Mouse (Mus musculus) intestine, embryonic 14.5 days (tissue): ENCODE measurements around the gene Psmd14. TPM values are rescaled to one million over a fixed set of nuclear protein-coding genes. Genes with fewer than 3 reads are reported as not detected.

Experiments
- ATAC-seq: fragments of 200-750 bp; cut with Nextera tagmentation; replicated peaks from 2 replicates; pipeline ENCODE4 v1.8.0; 2017; ENCODE audit warnings: low read depth, moderate number of reproducible peaks, moderate TSS enrichment, moderate library complexity; ENCODE audit not compliant: low FRiP score, low TSS enrichment
- DNase-seq: peaks from one replicate; pipeline ENCODE4 v3.0.0-alpha.2; 2018; ENCODE audit warnings: low spot score
- H3K27ac ChIP-seq: fragments of 300-500 bp; sonication (generic); 2 replicates; pipeline ENCODE4 v1.5.1; 2014; ENCODE audit warnings: low read depth, mild to moderate bottlenecking, control low read depth
- H3K27me3 ChIP-seq: fragments of 300-500 bp; sonication (generic); replicated peaks from 2 replicates; pipeline ENCODE4 v1.6.1; 2014; ENCODE audit warnings: low read length, control low read depth; ENCODE audit not compliant: control insufficient read depth, insufficient read depth
- H3K36me3 ChIP-seq: fragments of 300-500 bp; sonication (generic); 2 replicates; pipeline ENCODE4 v1.6.1; 2014; ENCODE audit warnings: low read length, control low read depth; ENCODE audit not compliant: control insufficient read depth, insufficient read depth
- H3K4me1 ChIP-seq: fragments of 300-500 bp; sonication (generic); replicated peaks from 2 replicates; pipeline ENCODE4 v1.6.1; 2014; ENCODE audit warnings: low read length, control low read depth, mixed read lengths; ENCODE audit not compliant: control insufficient read depth, insufficient read depth
- H3K4me2 ChIP-seq: fragments of 300-500 bp; sonication (generic); 2 replicates; pipeline ENCODE4 v1.6.1; 2014; ENCODE audit warnings: low read length
- H3K4me3 ChIP-seq: fragments of 300-500 bp; sonication (generic); 2 replicates; pipeline ENCODE4 v1.5.1; 2014; ENCODE audit warnings: low read depth, low read length, control low read depth, mixed read lengths
- H3K9ac ChIP-seq: fragments of 300-500 bp; sonication (generic); 2 replicates; pipeline ENCODE4 v1.6.1; 2014; ENCODE audit warnings: mild to moderate bottlenecking, low read length
- H3K9me3 ChIP-seq: fragments of 300-500 bp; sonication (generic); 2 replicates; pipeline ENCODE4 v1.6.1; 2016; ENCODE audit warnings: low read length, control low read depth; ENCODE audit not compliant: control insufficient read depth
- WGBS: fragments of 180-500 bp; shearing (Covaris S2); extraction: QIAGEN DNeasy Blood & Tissue Kit; methylation state at CpG from one replicate; pipeline ENCODE4 v1.1.7; 2014; 5-methylcytosine and 5-hydroxymethylcytosine counted together
- polyA plus RNA-seq: library from polyadenylated mRNA; unstranded; fragments of >200 nt; fragmentation: Nextera tagmentation; extraction: Ambion mirVana; gene quantifications from 2 replicates; pipeline ENCODE4 v1.2.1, GENCODE M21; 2014

Psmd14 gene
- polyA plus RNA-seq, 1 experiment from 2014 or later: 193 TPM

DNA sequence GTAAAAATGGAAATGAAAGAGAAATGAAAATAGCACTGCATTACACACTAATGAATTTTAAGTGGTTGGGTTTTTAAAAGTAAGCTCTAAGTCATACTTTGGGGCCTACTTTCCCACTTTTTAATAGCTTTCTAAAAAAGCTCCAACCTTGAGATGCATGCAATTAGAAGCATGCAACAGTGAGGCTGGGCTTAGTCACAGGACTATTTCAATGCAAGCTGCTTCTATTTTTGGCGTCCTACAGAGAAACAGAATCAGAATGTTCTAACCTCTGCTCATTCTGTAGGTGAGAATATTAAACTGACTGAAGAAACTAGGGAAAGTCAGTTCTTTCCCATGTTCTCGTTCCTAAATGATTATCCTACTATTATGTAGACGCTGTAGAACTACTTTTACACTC is 22.4 kb upstream of the Psmd14 start:
- Histone ChIP-seq H3K9ac (no peak overlapping the region), H3K27ac (no peak overlapping the region), H3K4me2 (no peak overlapping the region), H3K9me3 (no peaks in the 10 kb centered on the region), H3K27me3 (no peaks in the 10 kb centered on the region), H3K4me1 (no peaks in the 10 kb centered on the region), H3K36me3 (no peaks in the 10 kb centered on the region), H3K4me3 (no peak overlapping the region)
- no peak for DNase-seq
- WGBS: 79% methylated on average over 3 of the region's 3 CpGs
- ATAC-seq: no peak

DNA sequence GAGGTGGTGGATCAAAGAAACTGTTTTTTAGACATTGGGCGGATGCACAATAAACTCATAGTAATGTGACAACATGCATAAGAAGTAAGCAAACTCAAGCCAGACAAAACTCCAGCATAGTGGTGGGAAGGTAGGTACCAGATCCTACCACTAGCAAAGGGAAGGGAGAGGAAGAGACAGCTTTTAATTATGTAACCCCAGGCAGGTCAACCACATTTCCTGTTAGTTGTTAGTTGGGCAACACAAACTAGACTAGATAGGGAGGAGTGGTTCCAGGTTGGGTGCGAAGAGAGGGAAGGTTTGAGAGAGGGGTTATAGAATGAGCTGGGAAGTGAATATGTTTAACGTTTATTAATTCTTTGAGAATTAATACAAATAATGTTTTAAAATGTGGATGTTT is 1.9 kb upstream of the Psmd14 start:
- no peak overlapping the region for H3K27ac ChIP-seq
- no peaks in the 10 kb centered on the region for H3K36me3 ChIP-seq
- H3K9ac ChIP-seq: no peak overlapping the region
- ATAC-seq (no peak), DNase-seq (no peak)
- no peak overlapping the region for H3K4me3 ChIP-seq
- no peaks in the 10 kb centered on the region for H3K9me3 ChIP-seq
- H3K4me2 ChIP-seq: no peak overlapping the region
- no peaks in the 10 kb centered on the region for H3K27me3 ChIP-seq
- H3K4me1 ChIP-seq: peaks cover 5% of the 10 kb centered on the region
- WGBS: 86% methylated on average over 3 of the region's 3 CpGs

GRCm38 (mm10) chr2:61712526-61712925 is 1.0 kb downstream of the Psmd14 start:
- no peaks in the 10 kb centered on the region for H3K27me3 ChIP-seq
- no peak overlapping the region for H3K27ac ChIP-seq
- no peaks in the 10 kb centered on the region for H3K9me3 ChIP-seq
- peaks cover 5% of the 10 kb centered on the region for H3K4me1 ChIP-seq
- H3K36me3 ChIP-seq: no peaks in the 10 kb centered on the region
- no peak for DNase-seq
- peak overlapping the region; percentile 86 for H3K9ac ChIP-seq
- H3K4me3 ChIP-seq: peak overlapping the region; percentile 80
- peak overlapping the region; percentile 93 for H3K4me2 ChIP-seq
- no peak for ATAC-seq
- 42% methylated on average over 3 of the region's 3 CpGs for WGBS

DNA sequence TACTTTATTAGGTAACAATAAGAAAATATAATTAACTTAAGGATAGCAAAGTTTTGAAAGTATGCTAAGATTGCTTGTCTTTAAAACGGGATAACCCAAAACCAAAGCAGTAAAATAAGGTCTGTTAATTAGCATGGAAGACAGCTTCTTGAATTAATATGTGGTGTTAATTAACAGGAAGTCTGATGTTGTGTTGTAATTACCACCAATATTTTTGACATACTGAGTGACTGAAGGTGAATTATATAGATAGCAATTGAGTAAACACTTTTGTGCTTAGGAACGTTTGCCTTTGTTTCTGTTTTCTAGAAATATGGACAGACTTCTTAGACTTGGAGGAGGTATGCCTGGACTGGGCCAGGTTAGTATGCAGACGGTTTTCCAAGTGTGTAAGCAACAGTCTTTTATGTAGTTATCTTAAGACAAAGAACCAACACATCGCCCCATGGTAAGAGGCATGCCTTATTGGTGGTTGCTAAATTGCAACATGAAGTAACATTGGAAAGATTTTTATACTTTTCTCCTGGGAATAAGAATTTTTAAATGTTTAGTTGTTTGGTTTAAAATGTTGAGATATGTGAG is 11.0 kb downstream of the Psmd14 start:
- no peak for ATAC-seq
- 78% methylated on average over 4 of the region's 4 CpGs for WGBS
- H3K4me3 ChIP-seq: no peak overlapping the region

DNA sequence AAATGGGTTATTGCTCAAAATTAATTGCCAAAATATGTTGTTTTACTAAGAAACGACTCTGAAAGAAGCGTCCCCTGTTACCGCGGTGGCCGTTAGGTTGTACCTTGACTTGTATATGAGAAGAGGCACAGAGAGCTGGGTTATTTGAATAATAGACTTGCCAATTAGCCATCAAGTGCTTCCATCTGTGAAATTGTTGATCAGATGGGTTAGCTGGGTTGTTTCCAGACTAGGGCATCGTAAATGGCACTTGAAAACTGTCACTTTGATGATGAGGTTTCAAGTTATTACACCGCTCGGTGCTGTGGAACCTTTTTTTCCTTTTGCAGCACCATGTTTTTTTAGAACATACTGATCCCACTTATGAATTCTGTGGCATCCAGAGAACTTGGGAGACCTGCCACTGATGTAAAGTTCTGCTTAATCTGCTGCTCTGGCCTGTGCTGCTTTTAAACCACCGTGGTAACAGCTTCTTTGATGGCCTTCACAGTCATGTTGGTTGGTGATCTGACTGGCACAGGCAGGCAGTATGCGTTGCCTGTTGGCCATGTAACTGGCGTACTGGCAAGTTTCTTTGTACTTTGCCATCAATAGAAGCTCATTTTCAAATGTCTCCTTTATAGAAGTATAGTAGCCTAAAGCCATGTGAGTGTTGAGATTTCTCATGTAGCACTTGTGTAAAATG is 21.4 kb downstream of the Psmd14 start:
- Histone ChIP-seq H3K27ac (no peak overlapping the region), H3K9ac (no peak overlapping the region), H3K4me3 (no peak overlapping the region), H3K36me3 (peaks cover 3% of the 10 kb centered on the region; the same call in 1 of the 2 replicates), H3K9me3 (no peaks in the 10 kb centered on the region), H3K27me3 (no peaks in the 10 kb centered on the region), H3K4me1 (no peaks in the 10 kb centered on the region), H3K4me2 (no peak overlapping the region)
- DNase-seq (no peak), ATAC-seq (no peak)
- 90% methylated on average over 11 of the region's 11 CpGs for WGBS

More for the DNA sequence above, 11.0 kb downstream of the Psmd14 start:
- DNase-seq: no peak
- no peak overlapping the region for H3K9ac ChIP-seq
- H3K9me3 ChIP-seq: no peaks in the 10 kb centered on the region
- H3K4me2 ChIP-seq: no peak overlapping the region
- no peak overlapping the region for H3K27ac ChIP-seq
- H3K27me3 ChIP-seq: no peaks in the 10 kb centered on the region
- peaks cover 2% of the 10 kb centered on the region; the same call in 1 of the 2 replicates for H3K4me1 ChIP-seq
- no peaks in the 10 kb centered on the region for H3K36me3 ChIP-seq

- H3K36me3 ChIP-seq: peaks cover 3% of the 10 kb centered on the region; the same call in 1 of the 2 replicates
- H3K4me1 ChIP-seq: no peaks in the 10 kb centered on the region
- no peak for DNase-seq
- ATAC-seq: no peak
- no peaks in the 10 kb centered on the region for H3K9me3 ChIP-seq
- no peak overlapping the region for H3K9ac ChIP-seq
- no peak overlapping the region for H3K4me3 ChIP-seq
- no peak overlapping the region for H3K4me2 ChIP-seq
- WGBS: 93% methylated on average over 1 of the region's 1 CpGs
- no peak overlapping the region for H3K27ac ChIP-seq
- H3K27me3 ChIP-seq: no peaks in the 10 kb centered on the region
Observed at GRCm38 (mm10) chr2:61734175-61734574, 22.7 kb downstream of the Psmd14 start.

- no peak overlapping the region for H3K4me2 ChIP-seq
- no peaks in the 10 kb centered on the region for H3K9me3 ChIP-seq
- no peaks in the 10 kb centered on the region for H3K36me3 ChIP-seq
- DNase-seq (no peak), ATAC-seq (no peak)
- no peak overlapping the region for H3K9ac ChIP-seq
- 59% methylated on average over 1 of the region's 1 CpGs for WGBS
- H3K27me3 ChIP-seq: no peaks in the 10 kb centered on the region
- H3K27ac ChIP-seq: no peak overlapping the region
- no peaks in the 10 kb centered on the region for H3K4me1 ChIP-seq
- H3K4me3 ChIP-seq: no peak overlapping the region
Observed at GRCm38 (mm10) chr2:61746051-61746450, 34.6 kb downstream of the Psmd14 start.

DNA sequence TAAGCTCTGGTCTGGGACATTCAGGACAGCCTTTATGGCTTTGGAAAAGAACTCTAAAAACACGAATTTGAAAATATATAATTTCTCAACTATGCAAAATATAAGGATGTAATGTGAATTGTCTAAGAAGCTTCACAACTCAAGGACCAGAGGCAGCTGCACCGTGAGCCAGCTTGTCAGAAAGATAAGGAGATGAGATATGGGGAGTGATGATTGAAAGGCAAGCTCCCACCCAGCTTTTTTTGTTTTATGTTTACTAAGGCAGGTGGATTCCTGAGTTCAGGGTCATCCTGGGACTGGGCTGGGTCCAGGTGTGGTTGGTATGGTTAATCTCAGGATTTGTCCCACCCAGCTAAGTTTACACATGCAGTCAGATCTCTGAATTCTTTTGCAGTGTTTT is 35.1 kb downstream of the Psmd14 start:
- Histone ChIP-seq H3K9me3 (no peaks in the 10 kb centered on the region), H3K27ac (no peak overlapping the region), H3K36me3 (no peaks in the 10 kb centered on the region), H3K4me1 (no peaks in the 10 kb centered on the region), H3K4me3 (no peak overlapping the region), H3K9ac (no peak overlapping the region), H3K27me3 (no peaks in the 10 kb centered on the region), H3K4me2 (no peak overlapping the region)
- DNase-seq: no peak
- WGBS: 51% methylated on average over 2 of the region's 2 CpGs
- ATAC-seq: 0 out of 2 replicates have a peak, but pooled peaks have one; percentile 43

- Histone ChIP-seq H3K36me3 (no peaks in the 10 kb centered on the region), H3K27ac (no peak overlapping the region), H3K4me2 (no peak overlapping the region), H3K4me1 (no peaks in the 10 kb centered on the region), H3K4me3 (no peak overlapping the region), H3K27me3 (no peaks in the 10 kb centered on the region), H3K9me3 (no peaks in the 10 kb centered on the region), H3K9ac (no peak overlapping the region)
- DNase-seq (no peak), ATAC-seq (no peak)
- 63% methylated on average over 2 of the region's 2 CpGs for WGBS
Observed at GRCm38 (mm10) chr2:61747411-61747810, 35.9 kb downstream of the Psmd14 start.
